Mouse (Mus musculus): ENCODE measurements around the gene Higd1b. TPM values are rescaled to one million over a fixed set of nuclear protein-coding genes. Genes with fewer than 3 reads are reported as not detected.

Gene Higd1b
- total and polyA plus RNA-seq, 3 experiments, result 11.0 to 15.2 (median 12.2) TPM

- no peak for DNase-seq
- intact Hi-C loops (cut with DNase I), result no loop called here
Observed at GRCm38 (mm10) chr11:102887433-102887832, 51.8 kb downstream of the Higd1b start.

More at GRCm38 (mm10) chr11:102887433-102887832, 51.8 kb downstream of the Higd1b start:
- Histone ChIP-seq H3K79me2 (replicated peaks; ENCODE audit: control insufficient read depth, insufficient read depth, low read length) (no peaks in the 10 kb centered on the region), H3K36me3 (ENCODE audit: control insufficient read depth, insufficient read depth, low read length) (no peaks in the 10 kb centered on the region), H3K27ac (no peak overlapping the region), H3K4me1 (ENCODE audit: control insufficient read depth, insufficient read depth, low read length) (no peaks in the 10 kb centered on the region), H3K27me3 (ENCODE audit: control insufficient read depth, insufficient read depth, low read length) (no peaks in the 10 kb centered on the region), H3K9ac (ENCODE audit: low read depth, low read length) (no peak overlapping the region), H3K4me3 (no peak overlapping the region)
- WGBS, result 77% methylated on average over 5 of the region's 5 CpGs
- TF ChIP-seq POLR2A (IDR thresholded peaks at IDR 0.05; ENCODE audit: insufficient read depth, low read depth, low read length), result no peak
- TF ChIP-seq EP300 (IDR thresholded peaks at IDR 0.05; ENCODE audit: insufficient read depth, low read depth, low read length), result no peak

Other genes starting within 250 kb of the Higd1b start
- gene Fzd2, start 231.5 kb upstream of the Higd1b start, total RNA-seq (2021), result 1 to 10 TPM; 2.6 to 2.8 TPM
- 7.2 and 10.0 TPM in 2 replicates for gene Fzd2, start 231.5 kb upstream of the Higd1b start, polyA plus RNA-seq (2012; rRNA removed)
- gene Meioc, start 172.1 kb upstream of the Higd1b start, total RNA-seq (2021), result not detected
- gene Meioc, start 172.1 kb upstream of the Higd1b start, polyA plus RNA-seq (2012; rRNA removed), result 0.09 TPM in 1 of 2 replicates, not detected in the other
- 10 to 100 TPM; 21.0 to 22.8 TPM for gene Ccdc43, start 138.1 kb upstream of the Higd1b start, total RNA-seq (2021)
- gene Ccdc43, start 138.1 kb upstream of the Higd1b start, polyA plus RNA-seq (2012; rRNA removed), result 6.8 and 12.2 TPM in 2 replicates
- 1 to 10 TPM; 3.4 to 4.9 TPM for gene Adam11, start 74.4 kb upstream of the Higd1b start, total RNA-seq (2021)
- 10.1 and 12.5 TPM in 2 replicates for gene Adam11, start 74.4 kb upstream of the Higd1b start, polyA plus RNA-seq (2012; rRNA removed)
- 10 to 100 TPM; 19.4 to 23.4 TPM for gene Gjc1, start 16.1 kb upstream of the Higd1b start, total RNA-seq (2021)
- gene Gjc1, start 16.1 kb upstream of the Higd1b start, polyA plus RNA-seq (2012; rRNA removed), result 12.9 and 26.4 TPM in 2 replicates
- gene Eftud2, start 45.1 kb downstream of the Higd1b start, total RNA-seq (2021), result 10 to 100 TPM; 36.0 to 37.4 TPM
- gene Eftud2, start 45.1 kb downstream of the Higd1b start, polyA plus RNA-seq (2012; rRNA removed), result 44.9 and 62.6 TPM in 2 replicates
- gene Ccdc103, start 45.4 kb downstream of the Higd1b start, total RNA-seq (2021), result not detected
- gene Ccdc103, start 45.4 kb downstream of the Higd1b start, polyA plus RNA-seq (2012; rRNA removed), result 0.18 and 0.20 TPM in 2 replicates
- not detected for gene Fam187a, start 49.3 kb downstream of the Higd1b start, total RNA-seq (2021)
- not detected in 2 replicates for gene Fam187a, start 49.3 kb downstream of the Higd1b start, polyA plus RNA-seq (2012; rRNA removed)
- under 1 TPM; 0.08 to 0.30 TPM for gene Gfap, start 65.1 kb downstream of the Higd1b start, total RNA-seq (2021)
- gene Gfap, start 65.1 kb downstream of the Higd1b start, polyA plus RNA-seq (2012; rRNA removed), result 0.18 TPM in 2 replicates
- under 1 TPM; 0.10 to 0.32 TPM for gene Kif18b, start 89.3 kb downstream of the Higd1b start, total RNA-seq (2021)
- 0.18 and 0.32 TPM in 2 replicates for gene Kif18b, start 89.3 kb downstream of the Higd1b start, polyA plus RNA-seq (2012; rRNA removed)
- not detected for gene C1ql1, start 110.8 kb downstream of the Higd1b start, total RNA-seq (2021)
- 0.10 TPM in 1 of 2 replicates, not detected in the other for gene C1ql1, start 110.8 kb downstream of the Higd1b start, polyA plus RNA-seq (2012; rRNA removed)
- gene Nmt1, start 192.3 kb downstream of the Higd1b start, total RNA-seq (2021), result 10 to 100 TPM; 60.5 to 67.2 TPM
- 37.1 and 55.3 TPM in 2 replicates for gene Nmt1, start 192.3 kb downstream of the Higd1b start, polyA plus RNA-seq (2012; rRNA removed)
- 10 to 100 TPM; 69.3 to 75.0 TPM for gene Dcakd, start 192.5 kb downstream of the Higd1b start, total RNA-seq (2021)
- gene Dcakd, start 192.5 kb downstream of the Higd1b start, polyA plus RNA-seq (2012; rRNA removed), result 122 and 139 TPM in 2 replicates